Mouse (Mus musculus): ENCODE results near the gene Gmcl1.

- TF ChIP-seq EP300 (IDR thresholded peaks at IDR 0.05; ENCODE audit: low read depth) = no peak
- TF ChIP-seq CTCF (IDR thresholded peaks at IDR 0.05; ENCODE audit: low read depth) = no peak
Measured at GRCm38 (mm10) chr6:86765637-86766059, 32.5 kb upstream of the Gmcl1 start.

All from heart, postnatal 0 days (tissue).